Mouse (Mus musculus) liver, embryonic 12.5 days (tissue): ENCODE data around the gene Synm. TPM values are rescaled to one million over a fixed set of nuclear protein-coding genes. Genes with fewer than 3 reads are reported as not detected.

Experiments
- ATAC-seq: fragments of 200-750 bp; cut with Nextera tagmentation; 2 replicates; pipeline ENCODE4 v1.8.0; 2017; ENCODE audit warnings: moderate number of reproducible peaks, mild to moderate bottlenecking, moderate library complexity
- H3K27ac ChIP-seq: fragments of 300-500 bp; sonication (generic); 2 replicates; pipeline ENCODE4 v1.5.1; 2016; ENCODE audit warnings: mild to moderate bottlenecking
- H3K27me3 ChIP-seq: fragments of 300-500 bp; sonication (generic); replicated peaks from 2 replicates; pipeline ENCODE4 v1.6.1; 2016; ENCODE audit warnings: mild to moderate bottlenecking, moderate library complexity
- H3K36me3 ChIP-seq: fragments of 300-500 bp; sonication (generic); 2 replicates; pipeline ENCODE4 v1.6.1; 2016; ENCODE audit warnings: mild to moderate bottlenecking, moderate library complexity
- H3K4me1 ChIP-seq: fragments of 300-500 bp; sonication (generic); 2 replicates; pipeline ENCODE4 v1.6.1; 2016
- H3K4me2 ChIP-seq: fragments of 300-500 bp; sonication (generic); 2 replicates; pipeline ENCODE4 v1.6.1; 2016; ENCODE audit warnings: mild to moderate bottlenecking, moderate library complexity
- H3K4me3 ChIP-seq: fragments of 300-500 bp; sonication (generic); 2 replicates; pipeline ENCODE4 v1.5.1; 2016; ENCODE audit warnings: mild to moderate bottlenecking, moderate library complexity
- H3K9ac ChIP-seq: fragments of 300-500 bp; sonication (generic); 2 replicates; pipeline ENCODE4 v1.6.1; 2016; ENCODE audit warnings: mild to moderate bottlenecking, moderate library complexity
- H3K9me3 ChIP-seq: fragments of 300-500 bp; sonication (generic); replicated peaks from 2 replicates; pipeline ENCODE4 v1.6.1; 2016; ENCODE audit warnings: mild to moderate bottlenecking, moderate library complexity
- WGBS: fragments of 180-500 bp; shearing (Covaris S2); methylation state at CpG from one replicate; pipeline ENCODE4 v1.1.7; 2016; ENCODE audit not compliant: insufficient replicate concordance; 5-methylcytosine and 5-hydroxymethylcytosine counted together
- polyA plus RNA-seq: library from polyadenylated mRNA; unstranded; fragments of >200 nt; fragmentation: Nextera tagmentation; extraction: Ambion mirVana; gene quantifications from 2 replicates; pipeline ENCODE4 v1.2.1, GENCODE M21; 2016

The Synm gene
- 0.13 and 0.17 TPM in 2 replicates for polyA plus RNA-seq

GRCm38 (mm10) chr7:67759629-67759995 is at the start of gene Synm:
Synm (minus strand) TSS chr7:67759742.
- no peak within 1 kb of the TSS for H3K27ac ChIP-seq
- H3K4me1 ChIP-seq: peaks cover 15% of the 10 kb centered on the region
- H3K9me3 ChIP-seq: no peaks in the 10 kb centered on the region
- ATAC-seq: peak; percentile 79
- H3K4me2 ChIP-seq: peak within 1 kb of the TSS; percentile 81
- under 1% methylated on average over 37 of the region's 37 CpGs for WGBS
- no peaks in the 10 kb centered on the region for H3K36me3 ChIP-seq
- H3K27me3 ChIP-seq: peaks cover 72% of the 10 kb centered on the region
- H3K9ac ChIP-seq: no peak within 1 kb of the TSS
- H3K4me3 ChIP-seq: peak within 1 kb of the TSS; percentile 55

GRCm38 (mm10) chr7:67803857-67804215 is 44.3 kb upstream of the Synm start:
- peak; percentile 46; the same call in 1 of the 2 replicates for ATAC-seq
- Histone ChIP-seq H3K27me3 (peaks cover 28% of the 10 kb centered on the region; the same call in 1 of the 2 replicates), H3K4me2 (peak overlapping the region; percentile 60), H3K9ac (no peak overlapping the region), H3K36me3 (no peaks in the 10 kb centered on the region), H3K4me1 (peaks cover 10% of the 10 kb centered on the region), H3K9me3 (no peaks in the 10 kb centered on the region), H3K27ac (no peak overlapping the region), H3K4me3 (peak overlapping the region; percentile 2; the same call in 1 of the 2 replicates)
- WGBS: 14% methylated on average over 12 of the region's 13 CpGs

- H3K4me3 ChIP-seq: peak overlapping the region; percentile 2; the same call in 1 of the 2 replicates
- 12% methylated on average over 28 of the region's 28 CpGs for WGBS
- peak; percentile 54; the same call in 1 of the 2 replicates for ATAC-seq
- H3K36me3 ChIP-seq: no peaks in the 10 kb centered on the region
- H3K9ac ChIP-seq: no peak overlapping the region
- peaks cover 23% of the 10 kb centered on the region; the same call in 1 of the 2 replicates for H3K27me3 ChIP-seq
- H3K4me2 ChIP-seq: peak overlapping the region; percentile 60
- H3K9me3 ChIP-seq: no peaks in the 10 kb centered on the region
- peaks cover 10% of the 10 kb centered on the region for H3K4me1 ChIP-seq
- H3K27ac ChIP-seq: no peak overlapping the region
Measured at GRCm38 (mm10) chr7:67803015-67803856, 43.7 kb upstream of the Synm start.

GRCm38 (mm10) chr7:67801022-67801421 is 41.5 kb upstream of the Synm start:
- Histone ChIP-seq H3K4me2 (no peak overlapping the region), H3K4me3 (no peak overlapping the region), H3K27ac (no peak overlapping the region), H3K4me1 (peaks cover 10% of the 10 kb centered on the region), H3K9ac (no peak overlapping the region), H3K27me3 (peaks cover 25% of the 10 kb centered on the region), H3K36me3 (no peaks in the 10 kb centered on the region), H3K9me3 (no peaks in the 10 kb centered on the region)
- no peak for ATAC-seq
- 58% methylated on average over 4 of the region's 4 CpGs for WGBS

GRCm38 (mm10) chr7:67800547-67800946 is 41.0 kb upstream of the Synm start:
- Histone ChIP-seq H3K27me3 (peaks cover 20% of the 10 kb centered on the region), H3K4me1 (peaks cover 10% of the 10 kb centered on the region), H3K9me3 (no peaks in the 10 kb centered on the region), H3K4me2 (no peak overlapping the region), H3K4me3 (no peak overlapping the region), H3K9ac (no peak overlapping the region), H3K27ac (no peak overlapping the region), H3K36me3 (no peaks in the 10 kb centered on the region)
- no peak for ATAC-seq
- WGBS: 60% methylated on average over 6 of the region's 6 CpGs

GRCm38 (mm10) chr7:67798476-67798875 is 38.9 kb upstream of the Synm start:
- Histone ChIP-seq H3K4me2 (no peak overlapping the region), H3K4me3 (no peak overlapping the region), H3K36me3 (no peaks in the 10 kb centered on the region), H3K27ac (no peak overlapping the region), H3K9me3 (no peaks in the 10 kb centered on the region), H3K4me1 (peaks cover 4% of the 10 kb centered on the region; the same call in 1 of the 2 replicates), H3K27me3 (peaks cover 12% of the 10 kb centered on the region), H3K9ac (no peak overlapping the region)
- no peak for ATAC-seq
- 48% methylated on average over 4 of the region's 4 CpGs for WGBS

GRCm38 (mm10) chr7:67797065-67797464 is 37.5 kb upstream of the Synm start:
- Histone ChIP-seq H3K4me1 (no peaks in the 10 kb centered on the region), H3K27me3 (peaks cover 15% of the 10 kb centered on the region), H3K9ac (no peak overlapping the region), H3K9me3 (no peaks in the 10 kb centered on the region), H3K4me3 (no peak overlapping the region), H3K4me2 (no peak overlapping the region), H3K27ac (no peak overlapping the region), H3K36me3 (no peaks in the 10 kb centered on the region)
- WGBS: 32% methylated on average over 8 of the region's 8 CpGs
- no peak for ATAC-seq

- Histone ChIP-seq H3K36me3 (no peaks in the 10 kb centered on the region), H3K27ac (no peak overlapping the region), H3K9ac (no peak overlapping the region), H3K4me3 (no peak overlapping the region), H3K4me1 (no peaks in the 10 kb centered on the region), H3K9me3 (no peaks in the 10 kb centered on the region), H3K4me2 (no peak overlapping the region), H3K27me3 (peaks cover 12% of the 10 kb centered on the region; the same call in 1 of the 2 replicates)
- no peak for ATAC-seq
- WGBS: 61% methylated on average over 7 of the region's 7 CpGs
Measured at GRCm38 (mm10) chr7:67793449-67793848, 33.9 kb upstream of the Synm start.

- no peaks in the 10 kb centered on the region for H3K4me1 ChIP-seq
- H3K4me2 ChIP-seq: no peak overlapping the region
- no peak overlapping the region for H3K27ac ChIP-seq
- no peaks in the 10 kb centered on the region for H3K9me3 ChIP-seq
- H3K27me3 ChIP-seq: peaks cover 8% of the 10 kb centered on the region; the same call in 1 of the 2 replicates
- ATAC-seq: no peak
- H3K9ac ChIP-seq: no peak overlapping the region
- no peak overlapping the region for H3K4me3 ChIP-seq
- H3K36me3 ChIP-seq: no peaks in the 10 kb centered on the region
- WGBS: 51% methylated on average over 7 of the region's 7 CpGs
Measured at GRCm38 (mm10) chr7:67791256-67791655, 31.7 kb upstream of the Synm start.

GRCm38 (mm10) chr7:67788713-67789112 is 29.2 kb upstream of the Synm start:
- Histone ChIP-seq H3K9ac (no peak overlapping the region), H3K4me1 (no peaks in the 10 kb centered on the region), H3K36me3 (no peaks in the 10 kb centered on the region), H3K27me3 (peaks cover 5% of the 10 kb centered on the region; the same call in 1 of the 2 replicates), H3K27ac (no peak overlapping the region), H3K4me3 (no peak overlapping the region), H3K9me3 (no peaks in the 10 kb centered on the region), H3K4me2 (no peak overlapping the region)
- no peak for ATAC-seq
- 14% methylated on average over 10 of the region's 10 CpGs for WGBS

GRCm38 (mm10) chr7:67787861-67788260 is 28.3 kb upstream of the Synm start:
- no peaks in the 10 kb centered on the region for H3K9me3 ChIP-seq
- H3K36me3 ChIP-seq: no peaks in the 10 kb centered on the region
- no peak for ATAC-seq
- no peak overlapping the region for H3K27ac ChIP-seq
- WGBS: 55% methylated on average over 2 of the region's 2 CpGs
- H3K27me3 ChIP-seq: 0 out of 2 replicates have a peak, but pooled peaks cover 4% of the 10 kb centered on the region
- no peaks in the 10 kb centered on the region for H3K4me1 ChIP-seq
- H3K4me2 ChIP-seq: no peak overlapping the region
- no peak overlapping the region for H3K9ac ChIP-seq
- H3K4me3 ChIP-seq: no peak overlapping the region

GRCm38 (mm10) chr7:67776636-67777305 is 17.2 kb upstream of the Synm start:
- no peak for ATAC-seq
- Histone ChIP-seq H3K9ac (no peak overlapping the region), H3K27me3 (0 out of 2 replicates have a peak, but pooled peaks cover 2% of the 10 kb centered on the region), H3K4me3 (no peak overlapping the region), H3K9me3 (no peaks in the 10 kb centered on the region), H3K4me2 (no peak overlapping the region), H3K27ac (no peak overlapping the region), H3K4me1 (no peaks in the 10 kb centered on the region), H3K36me3 (no peaks in the 10 kb centered on the region)
- WGBS: 62% methylated on average over 12 of the region's 12 CpGs
